Mouse (Mus musculus): ENCODE data around the gene D8Ertd738e.

D8Ertd738e gene

GRCm38 (mm10) chr8:84236410-84236997 lies 13.0 kb downstream of the D8Ertd738e start:
- no peak for DNase-seq (ENCODE audit: low spot score)

GRCm38 (mm10) chr8:84235746-84236409 lies 13.6 kb downstream of the D8Ertd738e start:
- DNase-seq (ENCODE audit: low spot score): no peak

- no peak for DNase-seq (ENCODE audit: low spot score)
Observed at GRCm38 (mm10) chr8:84233055-84233454, 16.5 kb downstream of the D8Ertd738e start.

GRCm38 (mm10) chr8:84230735-84231134 lies 18.8 kb downstream of the D8Ertd738e start:
- DNase-seq (ENCODE audit: low spot score): no peak

GRCm38 (mm10) chr8:84223322-84224029 lies 26.0 kb downstream of the D8Ertd738e start:
- DNase-seq (ENCODE audit: low spot score): no peak

GRCm38 (mm10) chr8:84222566-84223165 lies 26.9 kb downstream of the D8Ertd738e start:
- no peak for DNase-seq (ENCODE audit: low spot score)

- DNase-seq (ENCODE audit: low spot score): no peak
Observed at GRCm38 (mm10) chr8:84220105-84220504, 29.4 kb downstream of the D8Ertd738e start.

GRCm38 (mm10) chr8:84218143-84218542 lies 31.4 kb downstream of the D8Ertd738e start:
- DNase-seq (ENCODE audit: low spot score): no peak

- no peak for DNase-seq (ENCODE audit: low spot score)
Observed at GRCm38 (mm10) chr8:84217206-84217605, 32.3 kb downstream of the D8Ertd738e start.

GRCm38 (mm10) chr8:84213277-84213676 lies 36.2 kb downstream of the D8Ertd738e start:
- no peak for DNase-seq (ENCODE audit: low spot score)

GRCm38 (mm10) chr8:84211881-84212563 lies 37.5 kb downstream of the D8Ertd738e start:
- DNase-seq (ENCODE audit: low spot score): no peak

GRCm38 (mm10) chr8:84211202-84211601 lies 38.3 kb downstream of the D8Ertd738e start:
- no peak for DNase-seq (ENCODE audit: low spot score)

GRCm38 (mm10) chr8:84210167-84210791 lies 39.2 kb downstream of the D8Ertd738e start:
- DNase-seq (ENCODE audit: low spot score): peak; percentile 77

- DNase-seq (ENCODE audit: low spot score): no peak
Observed at GRCm38 (mm10) chr8:84208381-84209380, 40.8 kb downstream of the D8Ertd738e start.

GRCm38 (mm10) chr8:84207811-84208210 lies 41.7 kb downstream of the D8Ertd738e start:
- no peak for DNase-seq (ENCODE audit: low spot score)

- no peak for DNase-seq (ENCODE audit: low spot score)
Observed at GRCm38 (mm10) chr8:84206666-84207065, 42.9 kb downstream of the D8Ertd738e start.

GRCm38 (mm10) chr8:84205073-84205472 lies 44.4 kb downstream of the D8Ertd738e start:
- DNase-seq (ENCODE audit: low spot score): no peak

- DNase-seq (ENCODE audit: low spot score): peak; percentile 52
Observed at GRCm38 (mm10) chr8:84203975-84204772, 45.3 kb downstream of the D8Ertd738e start.

All from T-cell, adult 2 months (primary cell).